Mouse (Mus musculus): ENCODE data around the gene Gpd2.

The Gpd2 gene

GRCm38 (mm10) chr2:57396061-57396460 is 158.6 kb downstream of the Gpd2 start:
- DNase-seq: no peak

- DNase-seq: no peak
Observed at GRCm38 (mm10) chr2:57397727-57398126, 160.3 kb downstream of the Gpd2 start.

- DNase-seq: no peak
Observed at GRCm38 (mm10) chr2:57407414-57408019, 170.1 kb downstream of the Gpd2 start.

DNA sequence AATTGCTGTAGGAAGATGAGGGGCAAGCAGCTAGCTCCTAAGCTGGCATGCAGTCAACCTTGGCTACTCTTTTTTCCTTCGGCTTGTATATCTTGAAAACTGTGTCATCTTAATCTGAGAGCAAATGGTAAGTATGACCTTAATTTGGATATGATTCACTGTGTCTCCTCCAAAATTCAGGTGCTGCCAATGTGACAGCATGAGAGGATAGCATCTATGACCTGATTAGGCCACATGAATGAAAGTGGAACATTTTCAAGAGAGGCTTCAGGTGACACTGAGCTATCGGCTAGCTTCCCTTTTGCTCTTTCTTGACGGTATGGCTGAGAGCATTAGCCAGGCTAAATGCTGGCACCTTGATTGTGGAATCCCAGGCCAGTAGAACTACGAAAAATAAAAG is 171.0 kb downstream of the Gpd2 start:
- DNase-seq: no peak

GRCm38 (mm10) chr2:57411551-57411950 is 174.1 kb downstream of the Gpd2 start:
- no peak for DNase-seq

DNA sequence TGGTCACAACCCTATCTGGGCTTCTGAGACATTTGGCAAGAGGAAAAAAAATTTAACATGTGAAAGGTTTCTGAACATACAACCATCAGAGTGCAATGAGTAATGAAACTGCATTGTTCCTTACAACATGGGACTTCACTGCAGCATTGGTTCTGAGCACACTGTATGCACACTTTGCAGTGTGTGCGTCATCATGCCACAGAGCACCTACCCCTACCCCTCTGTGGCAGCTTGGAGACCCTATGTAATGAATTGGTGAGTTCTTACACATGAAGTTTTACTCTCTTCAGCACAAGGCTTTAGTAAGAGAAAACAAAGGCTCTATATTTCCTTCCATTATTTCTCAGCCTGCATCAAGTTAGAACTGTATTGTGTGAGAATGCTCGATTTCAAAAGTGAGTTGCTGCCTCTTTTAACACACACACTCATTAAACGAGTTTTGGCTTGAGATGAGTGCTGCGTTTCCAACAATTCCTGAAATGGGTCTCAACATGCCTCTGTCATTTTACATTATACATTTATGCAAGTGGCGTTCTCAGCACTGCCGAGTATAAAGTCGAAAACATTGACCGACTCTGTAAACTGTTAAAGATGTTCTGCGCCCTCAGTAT is 177.2 kb downstream of the Gpd2 start:
- no peak for DNase-seq

DNA sequence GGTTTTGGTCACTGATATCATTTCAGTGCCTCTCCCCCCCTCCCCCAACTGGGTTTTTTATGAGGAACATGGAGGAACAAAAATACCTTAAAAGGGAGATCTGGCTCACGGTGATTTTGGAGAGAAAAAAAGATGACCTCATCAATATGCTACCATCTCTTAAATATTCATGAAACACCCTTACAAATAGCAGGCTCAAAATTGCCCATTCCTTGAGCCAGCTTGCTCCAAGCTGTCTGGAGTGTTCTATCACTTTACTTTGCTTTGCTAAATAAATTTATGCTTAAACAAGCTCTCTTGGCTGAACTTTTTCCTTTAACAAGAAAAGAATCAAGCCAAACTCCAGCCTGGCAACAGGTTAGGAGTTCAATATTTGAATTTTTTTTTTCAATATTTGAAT is 179.3 kb downstream of the Gpd2 start:
- DNase-seq: no peak

All from retina, postnatal 1 day (tissue).